Mouse (Mus musculus) embryonic fibroblast, embryonic 13.5 days (primary cell): ENCODE measurements around the gene Stat1. TPM values are rescaled to one million over a fixed set of nuclear protein-coding genes. Genes with fewer than 3 reads are reported as not detected.

Experiments
- H3K27ac ChIP-seq: 2 replicates; pipeline ENCODE4 v1.5.1; 2012; ENCODE audit warnings: low read length, control low read depth, inconsistent platforms; ENCODE audit not compliant: insufficient read depth
- H3K4me1 ChIP-seq: 2 replicates; pipeline ENCODE4 v1.6.1; 2011; ENCODE audit warnings: low read length; ENCODE audit not compliant: control insufficient read depth, insufficient read depth
- H3K4me3 ChIP-seq: 2 replicates; pipeline ENCODE4 v1.5.1; 2011; ENCODE audit warnings: mild to moderate bottlenecking, control low read depth, low read length; ENCODE audit not compliant: insufficient read depth
- CTCF ChIP-seq: IDR thresholded peaks from 2 replicates; pipeline ENCODE4 v1.5.1; 2011; ENCODE audit warnings: mild to moderate bottlenecking, control low read depth, low read length, moderate library complexity, borderline replicate concordance; ENCODE audit not compliant: insufficient read depth
- POLR2A ChIP-seq: IDR thresholded peaks from 2 replicates; pipeline ENCODE4 v1.6.1; 2011; ENCODE audit warnings: low read depth, mild to moderate bottlenecking, control low read depth, low read length, moderate library complexity
- polyA plus RNA-seq: library from polyadenylated mRNA; stranded (reverse); fragments of >200 nt; gene quantifications from 2 replicates; pipeline ENCODE4 v1.2.4, GENCODE M21; 2011; ENCODE audit warnings: low read depth; ENCODE audit not compliant: missing spikeins, insufficient read length

Stat1 gene
- polyA plus RNA-seq, 1 experiment = 68.0 TPM

DNA sequence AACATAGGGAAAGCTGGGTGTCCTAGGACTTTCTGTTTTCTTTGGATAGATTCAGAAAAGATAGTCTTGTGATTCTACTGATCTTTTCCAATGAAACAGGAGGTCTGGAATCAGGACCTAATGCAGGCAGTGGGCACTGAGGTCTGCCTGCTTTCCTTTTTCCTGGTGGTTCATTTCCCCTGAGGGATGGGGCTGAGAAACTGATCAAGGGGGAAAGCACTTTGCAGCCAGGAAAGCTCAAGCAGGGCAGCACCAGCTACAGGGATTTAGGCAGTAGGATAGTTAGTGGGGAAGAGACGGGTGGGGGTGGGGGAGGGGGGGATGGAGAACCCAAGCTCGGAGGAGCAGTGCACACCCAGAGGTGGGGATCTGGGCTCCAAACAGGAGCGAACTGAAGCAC is 33.7 kb downstream of the Stat1 start:
- Histone ChIP-seq H3K4me3 (no peak overlapping the region), H3K27ac (no peak overlapping the region), H3K4me1 (peaks cover 2% of the 10 kb centered on the region; the same call in 1 of the 2 replicates)
- no peak for TF ChIP-seq POLR2A
- no peak for TF ChIP-seq CTCF

DNA sequence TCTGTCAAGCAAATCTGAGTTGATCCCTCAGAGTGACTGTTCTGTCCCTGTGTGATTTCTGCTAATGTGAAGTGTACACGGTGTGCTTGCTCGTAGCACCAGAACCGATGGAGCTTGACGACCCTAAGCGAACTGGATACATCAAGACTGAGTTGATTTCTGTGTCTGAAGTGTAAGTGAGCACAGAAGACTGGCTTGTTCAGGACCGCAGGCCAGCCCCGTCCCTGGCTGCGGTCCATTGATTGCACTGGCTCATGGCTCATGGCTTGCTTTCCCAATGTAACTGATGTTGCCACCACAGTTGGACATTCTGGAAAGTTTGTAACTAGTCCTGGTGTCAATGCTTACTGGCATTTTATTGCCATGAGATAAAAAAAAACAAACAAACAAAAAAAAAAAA is 35.6 kb downstream of the Stat1 start:
- peaks cover 6% of the 10 kb centered on the region; the same call in 1 of the 2 replicates for H3K4me1 ChIP-seq
- H3K4me3 ChIP-seq = no peak overlapping the region
- no peak for TF ChIP-seq CTCF
- H3K27ac ChIP-seq = no peak overlapping the region

DNA sequence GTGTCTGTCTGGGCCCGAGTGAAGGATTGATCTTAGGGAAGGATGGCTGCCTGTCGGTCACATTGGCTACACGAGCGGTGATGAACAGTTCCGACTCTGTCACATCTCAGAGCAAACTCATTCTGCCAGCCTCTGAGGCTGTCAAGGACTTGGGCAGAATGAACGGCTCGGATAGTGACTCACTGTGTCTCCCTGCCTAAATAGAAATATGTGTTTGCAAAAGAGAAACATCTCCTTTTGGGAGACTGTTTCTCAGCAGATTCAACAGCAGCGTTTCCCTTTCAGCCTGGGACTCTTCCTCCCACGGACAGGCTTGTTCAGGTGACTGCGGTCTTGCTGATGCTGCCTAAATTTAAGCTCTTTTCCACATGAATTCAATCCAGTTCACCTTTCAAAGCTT is 37.1 kb downstream of the Stat1 start:
- H3K4me3 ChIP-seq = no peak overlapping the region
- TF ChIP-seq CTCF (no peak), POLR2A (no peak)
- peaks cover 6% of the 10 kb centered on the region; the same call in 1 of the 2 replicates for H3K4me1 ChIP-seq
- H3K27ac ChIP-seq = no peak overlapping the region

DNA sequence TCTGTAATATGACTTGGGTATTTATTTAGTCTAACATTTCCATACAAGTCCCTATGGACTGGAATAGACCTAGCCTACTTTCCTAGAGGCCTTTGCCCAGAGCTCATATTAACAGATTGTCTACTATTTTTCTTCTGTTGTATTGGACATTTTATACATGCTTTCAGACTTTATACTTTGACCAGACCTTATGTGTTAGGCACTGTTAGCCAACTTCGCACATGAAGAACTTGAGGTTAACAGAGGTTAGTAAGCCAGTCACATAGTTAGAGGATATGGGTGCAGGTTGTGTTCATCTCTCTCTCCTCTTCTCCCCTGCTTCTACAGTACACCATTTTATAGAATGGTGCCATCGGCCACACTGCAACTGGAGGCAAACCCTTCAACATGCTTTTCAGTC is 38.8 kb downstream of the Stat1 start:
- H3K4me1 ChIP-seq = peaks cover 6% of the 10 kb centered on the region; the same call in 1 of the 2 replicates
- TF ChIP-seq POLR2A (no peak), CTCF (no peak)
- H3K4me3 ChIP-seq = no peak overlapping the region

DNA sequence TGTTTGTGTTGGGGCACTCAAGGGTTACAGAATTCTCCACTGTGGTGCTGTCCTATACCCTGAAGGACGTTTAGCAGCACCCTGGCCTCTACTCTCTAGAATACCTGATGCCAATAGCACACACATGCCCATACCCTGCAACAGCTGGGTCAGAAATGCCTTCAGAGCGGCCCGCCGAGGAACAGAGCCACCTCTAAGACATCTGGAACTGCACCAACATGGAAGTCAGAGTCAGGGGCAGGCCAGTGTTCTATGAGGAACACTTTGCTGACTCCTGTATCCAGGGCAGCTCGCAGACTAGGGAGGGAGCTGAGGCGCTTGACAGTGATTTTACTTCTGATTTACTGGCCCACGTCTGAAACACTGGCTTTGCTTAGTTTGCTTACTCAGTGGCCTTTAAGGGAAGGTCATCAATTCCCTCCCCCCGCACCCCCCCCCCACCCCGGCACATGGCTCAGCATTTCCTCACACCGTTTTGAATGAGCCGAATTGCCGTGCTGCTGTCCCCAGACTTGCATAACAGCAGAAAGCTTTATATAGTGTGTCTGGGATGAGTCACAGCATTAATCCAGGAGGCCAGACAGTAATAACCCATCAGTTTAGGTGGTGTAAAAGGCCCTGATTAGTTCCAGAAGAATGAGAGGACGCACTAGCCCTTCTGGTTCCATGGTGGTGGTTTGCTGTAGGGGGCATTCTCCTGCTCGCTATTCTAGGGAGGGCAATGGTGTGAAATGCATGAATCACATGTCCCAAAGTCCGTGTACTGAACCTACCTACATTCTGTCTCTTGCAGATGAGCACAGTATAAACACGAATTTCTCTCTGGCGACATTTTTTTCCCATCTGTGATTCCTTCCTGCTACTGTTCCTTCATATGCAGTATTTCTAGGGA is 39.5 kb downstream of the Stat1 start:
- Histone ChIP-seq H3K4me1 (peaks cover 6% of the 10 kb centered on the region; the same call in 1 of the 2 replicates), H3K27ac (peak overlapping the region; percentile 50), H3K4me3 (no peak overlapping the region)
- TF ChIP-seq POLR2A = no peak
- TF ChIP-seq CTCF = no peak

More for the DNA sequence above, 38.8 kb downstream of the Stat1 start:
- peak overlapping the region; percentile 50; the same call in 1 of the 2 replicates for H3K27ac ChIP-seq

DNA sequence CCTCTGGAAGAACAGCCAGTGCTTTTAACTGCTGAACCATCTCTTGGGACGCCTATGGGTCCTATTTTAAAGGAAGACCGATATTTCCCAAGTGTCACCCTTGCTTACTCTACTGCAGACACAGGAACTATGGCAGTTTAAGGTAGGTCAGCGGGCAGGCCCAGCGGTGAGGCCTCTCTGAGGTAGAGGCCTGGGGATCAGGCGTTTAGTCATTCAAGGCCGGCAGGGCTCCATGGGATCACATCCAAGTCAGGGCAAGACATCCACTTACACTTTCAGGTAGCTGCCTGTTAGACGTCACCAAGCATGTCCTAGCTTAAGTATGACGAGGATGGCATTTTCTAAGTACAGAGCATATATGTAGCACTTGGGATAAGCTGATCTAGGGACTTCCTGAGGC is 41.9 kb downstream of the Stat1 start:
- Histone ChIP-seq H3K4me3 (no peak overlapping the region), H3K27ac (no peak overlapping the region), H3K4me1 (peaks cover 6% of the 10 kb centered on the region; the same call in 1 of the 2 replicates)
- TF ChIP-seq CTCF = no peak
- TF ChIP-seq POLR2A = no peak

DNA sequence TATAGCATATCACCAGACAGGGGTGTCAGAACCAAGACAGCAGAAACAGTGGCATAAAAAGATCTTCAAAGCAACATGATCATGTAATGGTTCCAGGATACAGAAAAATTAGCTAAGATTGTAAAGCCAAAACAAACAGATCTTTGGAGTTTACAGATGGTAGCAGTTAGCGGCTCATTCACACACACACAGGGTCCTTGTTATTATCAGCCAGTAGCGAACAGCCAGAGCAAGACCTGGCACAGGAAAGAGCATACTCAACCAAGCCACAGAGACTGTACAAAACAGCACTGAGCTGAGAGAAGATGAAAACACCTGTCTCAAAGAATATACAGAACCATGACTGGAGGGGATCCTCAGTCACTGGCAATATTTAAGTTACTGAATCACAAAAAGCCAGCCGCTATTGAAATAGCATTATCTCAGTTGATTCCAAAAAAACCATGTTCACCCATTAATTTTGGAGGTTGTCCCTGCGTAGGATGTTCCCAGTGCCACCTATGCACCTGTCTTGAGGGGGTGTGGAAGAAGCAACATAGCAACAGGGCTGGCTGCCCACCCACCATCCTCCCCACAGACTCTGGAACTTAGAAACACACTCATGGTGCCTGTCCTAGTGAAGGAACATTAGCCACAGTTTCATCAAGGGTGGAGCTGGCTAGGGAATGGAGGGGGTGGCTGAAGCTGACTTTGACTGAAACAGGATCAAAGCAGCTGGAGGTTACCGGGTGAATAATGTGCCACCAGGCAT is 44.6 kb downstream of the Stat1 start:
- TF ChIP-seq POLR2A (no peak), CTCF (no peak)
- Histone ChIP-seq H3K4me3 (no peak overlapping the region), H3K4me1 (0 out of 2 replicates have a peak, but pooled peaks cover 1% of the 10 kb centered on the region), H3K27ac (no peak overlapping the region)

DNA sequence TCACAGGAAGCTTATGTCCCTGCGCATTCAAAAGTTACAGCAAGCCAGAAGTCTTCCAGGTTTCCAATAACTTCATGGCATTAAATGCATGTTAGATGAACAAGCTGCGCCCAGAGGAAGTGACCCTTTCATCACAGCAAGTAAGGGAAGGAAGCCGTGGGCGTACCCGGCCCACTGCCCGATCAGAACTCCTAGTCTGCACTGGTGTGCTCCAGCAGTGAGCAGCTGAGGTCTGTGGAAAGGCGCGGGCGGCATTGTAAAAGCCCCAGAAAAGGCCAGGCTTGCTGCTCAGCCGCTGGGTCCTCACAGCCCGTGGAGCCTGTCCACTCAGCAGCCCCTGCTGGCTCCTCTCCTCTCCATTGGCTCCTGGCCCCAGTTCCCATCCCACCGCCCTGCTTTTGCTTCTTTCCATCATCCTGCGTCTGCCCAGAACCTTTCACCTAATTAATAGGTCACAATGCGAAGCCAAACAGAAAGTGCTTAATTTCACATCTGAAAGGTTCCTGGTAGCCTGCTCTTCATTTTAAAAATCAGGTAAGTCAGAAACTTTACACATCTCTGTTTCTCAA is 47.5 kb downstream of the Stat1 start:
- TF ChIP-seq POLR2A = no peak
- TF ChIP-seq CTCF = no peak
- no peak overlapping the region for H3K27ac ChIP-seq
- no peak overlapping the region for H3K4me3 ChIP-seq
- H3K4me1 ChIP-seq = no peaks in the 10 kb centered on the region

DNA sequence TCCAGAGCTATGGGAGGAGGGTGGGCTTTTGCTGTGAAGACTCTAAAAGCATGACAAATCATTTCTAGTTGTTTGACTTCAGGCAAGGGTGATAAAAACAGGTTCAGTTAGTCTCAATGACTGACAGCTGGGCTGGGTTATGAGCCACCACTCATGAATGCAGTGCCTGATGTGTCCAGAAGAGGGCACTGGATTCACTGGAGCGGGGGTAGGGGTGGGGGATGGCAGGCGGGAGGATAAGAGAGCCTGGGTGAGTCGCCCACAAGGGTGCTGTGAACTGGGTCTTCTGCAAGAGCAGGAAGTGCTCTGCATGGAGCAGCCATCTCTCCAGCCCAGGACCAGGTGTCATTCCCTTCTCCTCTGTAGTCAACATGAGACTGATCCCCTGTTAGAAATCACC is 50.8 kb downstream of the Stat1 start:
- no peaks in the 10 kb centered on the region for H3K4me1 ChIP-seq
- no peak overlapping the region for H3K4me3 ChIP-seq
- no peak overlapping the region for H3K27ac ChIP-seq
- TF ChIP-seq CTCF = peak; percentile 30; the same call in 1 of the 2 replicates
- no peak for TF ChIP-seq POLR2A

DNA sequence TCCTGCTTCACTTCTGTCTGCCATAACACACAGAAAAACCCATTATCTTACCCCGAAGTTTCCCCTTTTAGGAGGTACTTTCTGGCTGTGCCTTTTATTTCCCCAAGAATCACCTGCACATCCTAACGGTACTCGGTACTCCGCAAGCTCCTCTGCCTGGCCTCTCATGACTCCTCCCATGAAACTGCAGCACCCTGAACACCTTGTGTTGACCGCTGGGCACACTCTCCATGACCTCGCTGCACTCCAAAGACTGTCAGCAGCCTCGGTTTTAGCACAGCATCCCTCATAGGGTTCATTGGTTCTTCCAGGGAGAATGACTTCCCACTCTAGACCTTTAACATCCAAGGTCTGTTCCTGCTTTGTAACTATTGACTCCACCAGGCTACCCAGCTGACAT is 51.5 kb downstream of the Stat1 start:
- Histone ChIP-seq H3K4me3 (no peak overlapping the region), H3K4me1 (no peaks in the 10 kb centered on the region), H3K27ac (no peak overlapping the region)
- TF ChIP-seq POLR2A (no peak), CTCF (no peak)
